Mouse (Mus musculus) hindbrain, embryonic 14.5 days (tissue): ENCODE results near the gene Kitl. TPM values are rescaled to one million over a fixed set of nuclear protein-coding genes. Genes with fewer than 3 reads are reported as not detected.

Source experiments
- ATAC-seq: fragments of 200-750 bp; cut with Nextera tagmentation; 2 replicates; pipeline ENCODE4 v1.8.0; 2017; ENCODE audit warnings: moderate number of reproducible peaks, mild to moderate bottlenecking, moderate TSS enrichment, moderate library complexity; ENCODE audit not compliant: low FRiP score
- DNase-seq: peaks from one replicate; pipeline ENCODE4 v3.0.0-alpha.2; 2015; ENCODE audit warnings: low spot score
- H3K27ac ChIP-seq: fragments of 300-500 bp; sonication (generic); 2 replicates; pipeline ENCODE4 v1.5.1; 2014; ENCODE audit warnings: mild to moderate bottlenecking, moderate library complexity
- H3K27me3 ChIP-seq: fragments of 300-500 bp; sonication (generic); 2 replicates; pipeline ENCODE4 v1.6.1; 2014; ENCODE audit warnings: mild to moderate bottlenecking, low read length, mixed read lengths; ENCODE audit not compliant: control insufficient read depth, insufficient read depth
- H3K36me3 ChIP-seq: fragments of 300-500 bp; sonication (generic); replicated peaks from 2 replicates; pipeline ENCODE4 v1.6.1; 2014; ENCODE audit not compliant: control insufficient read depth, insufficient read depth
- H3K4me1 ChIP-seq: fragments of 300-500 bp; sonication (generic); replicated peaks from 2 replicates; pipeline ENCODE4 v1.6.1; 2014; ENCODE audit warnings: antibody characterized with exemption, low read length, mixed read lengths; ENCODE audit not compliant: control insufficient read depth, insufficient read depth
- H3K4me2 ChIP-seq: fragments of 300-500 bp; sonication (generic); replicated peaks from 2 replicates; pipeline ENCODE4 v1.6.1; 2014; ENCODE audit warnings: mild to moderate bottlenecking, moderate library complexity
- H3K4me3 ChIP-seq: fragments of 300-500 bp; sonication (generic); replicated peaks from 2 replicates; pipeline ENCODE4 v1.5.1; 2014; ENCODE audit warnings: mild to moderate bottlenecking, low read length
- H3K9ac ChIP-seq: fragments of 300-500 bp; sonication (generic); 2 replicates; pipeline ENCODE4 v1.6.1; 2014
- H3K9me3 ChIP-seq: fragments of 300-500 bp; sonication (generic); 2 replicates; pipeline ENCODE4 v1.6.1; 2016; ENCODE audit warnings: low read length; ENCODE audit not compliant: control insufficient read depth
- WGBS: fragments of 180-500 bp; shearing (Covaris S2); extraction: QIAGEN DNeasy Blood & Tissue Kit; methylation state at CpG from one replicate; pipeline ENCODE4 v1.1.7; 2014; 5-methylcytosine and 5-hydroxymethylcytosine counted together
- polyA plus RNA-seq: library from polyadenylated mRNA; unstranded; fragments of >200 nt; fragmentation: Nextera tagmentation; extraction: Ambion mirVana; gene quantifications from 2 replicates; pipeline ENCODE4 v1.2.1, GENCODE M21; 2014

Gene Kitl
- polyA plus RNA-seq, 1 experiment from 2014 or later = 34.4 TPM

DNA sequence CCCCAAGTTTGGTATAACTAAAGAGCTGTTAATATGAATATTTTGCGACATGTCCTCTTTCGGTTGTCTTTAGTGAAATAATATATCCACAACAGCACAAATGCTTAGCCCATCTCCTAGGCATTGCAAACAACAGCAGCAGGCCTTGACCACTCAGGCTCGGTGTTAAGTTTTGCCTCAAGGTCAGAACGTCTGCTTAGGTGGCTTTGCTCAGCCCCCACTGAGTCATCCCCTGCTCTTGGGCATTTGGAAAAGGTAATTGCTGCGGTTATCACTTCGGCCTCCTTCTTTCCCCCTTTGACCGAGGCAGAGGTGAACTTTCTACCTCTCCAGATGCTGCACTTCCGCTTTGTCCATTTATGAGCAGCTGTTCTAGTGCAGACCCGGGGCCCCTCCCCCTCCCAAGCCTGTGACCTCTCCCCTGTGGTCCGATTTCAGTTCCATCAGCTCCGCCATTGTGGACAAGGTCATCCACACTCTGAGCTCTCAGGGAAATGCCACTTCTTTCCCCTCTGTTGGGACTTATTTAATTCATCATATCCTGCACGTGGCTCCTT is 23.0 kb downstream of the Kitl start:
- ATAC-seq = no peak

DNA sequence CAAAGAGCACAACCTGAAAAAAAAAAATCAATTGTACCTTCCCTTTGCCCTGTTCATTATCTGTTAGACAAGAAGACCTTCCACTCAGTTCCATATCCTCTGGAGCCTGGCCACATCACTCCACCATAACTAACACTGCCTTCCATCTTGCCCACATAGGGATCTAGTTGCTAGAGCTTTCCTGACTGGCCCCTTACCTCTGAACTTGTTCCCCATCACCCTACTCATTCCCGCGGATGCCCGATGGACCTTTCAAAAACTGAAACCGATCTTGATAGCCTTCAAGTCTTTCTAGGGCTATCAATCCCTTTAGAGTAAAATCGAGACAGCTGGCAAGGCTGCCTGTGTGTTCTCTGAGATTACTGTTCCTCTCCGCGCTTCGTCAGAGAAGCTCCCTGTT is 23.6 kb downstream of the Kitl start:
- no peaks in the 10 kb centered on the region for H3K9me3 ChIP-seq
- WGBS = 95% methylated on average over 8 of the region's 8 CpGs
- H3K4me1 ChIP-seq = no peaks in the 10 kb centered on the region
- DNase-seq (no peak), ATAC-seq (no peak)
- H3K4me2 ChIP-seq = no peak overlapping the region
- no peaks in the 10 kb centered on the region for H3K36me3 ChIP-seq
- no peak overlapping the region for H3K27ac ChIP-seq
- H3K9ac ChIP-seq = no peak overlapping the region
- H3K4me3 ChIP-seq = no peak overlapping the region
- H3K27me3 ChIP-seq = no peaks in the 10 kb centered on the region

More for the DNA sequence above, 23.0 kb downstream of the Kitl start:
- Histone ChIP-seq H3K4me2 (no peak overlapping the region), H3K4me1 (no peaks in the 10 kb centered on the region), H3K9ac (no peak overlapping the region), H3K27me3 (no peaks in the 10 kb centered on the region), H3K36me3 (no peaks in the 10 kb centered on the region), H3K27ac (no peak overlapping the region), H3K9me3 (no peaks in the 10 kb centered on the region), H3K4me3 (no peak overlapping the region)
- WGBS = 75% methylated on average over 12 of the region's 12 CpGs
- no peak for DNase-seq

DNA sequence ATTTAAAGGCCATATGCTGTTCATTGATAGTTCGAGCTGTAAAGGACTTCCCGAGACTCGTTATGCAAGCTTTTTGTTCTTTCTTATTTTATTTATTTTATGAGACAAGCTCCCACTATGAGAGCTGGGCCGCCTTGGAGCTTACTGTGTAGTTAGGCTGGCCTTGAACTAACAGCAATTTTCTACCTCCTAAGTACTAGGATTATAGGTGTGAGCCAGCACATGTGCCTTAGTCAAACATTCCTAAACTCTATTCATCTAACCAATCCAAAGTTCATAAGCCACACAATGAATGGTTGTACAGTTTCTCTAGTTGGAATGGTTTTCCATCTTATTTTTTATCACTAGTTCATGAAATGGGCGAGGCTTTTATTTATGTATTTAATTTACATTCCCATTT is 28.3 kb downstream of the Kitl start:
- no peak overlapping the region for H3K4me3 ChIP-seq
- no peaks in the 10 kb centered on the region for H3K9me3 ChIP-seq
- no peaks in the 10 kb centered on the region for H3K27me3 ChIP-seq
- no peaks in the 10 kb centered on the region for H3K36me3 ChIP-seq
- no peaks in the 10 kb centered on the region for H3K4me1 ChIP-seq
- no peak overlapping the region for H3K27ac ChIP-seq
- H3K9ac ChIP-seq = no peak overlapping the region
- ATAC-seq = no peak
- H3K4me2 ChIP-seq = no peak overlapping the region
- 95% methylated on average over 5 of the region's 5 CpGs for WGBS
- DNase-seq = no peak

DNA sequence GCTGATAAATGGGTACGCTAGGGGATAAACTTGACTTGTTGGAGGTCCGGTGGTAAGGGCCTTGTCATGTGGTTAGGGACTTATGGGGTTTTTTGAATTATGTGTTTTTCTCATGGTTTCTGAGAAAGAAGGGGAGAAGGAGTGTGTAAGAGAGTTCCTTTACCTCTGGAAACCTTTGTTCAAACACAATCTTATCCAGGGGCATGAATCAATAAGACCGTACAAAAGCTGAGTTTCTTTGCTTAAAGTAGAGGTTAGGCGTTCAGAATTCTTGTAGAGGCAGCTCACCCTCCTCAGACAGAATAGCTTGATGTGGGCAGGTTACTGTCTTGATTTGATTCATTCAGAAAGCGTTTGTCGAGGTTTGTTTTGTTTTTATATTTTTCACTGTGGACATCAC is 28.7 kb downstream of the Kitl start:
- no peaks in the 10 kb centered on the region for H3K27me3 ChIP-seq
- no peaks in the 10 kb centered on the region for H3K4me1 ChIP-seq
- ATAC-seq (no peak), DNase-seq (no peak)
- H3K4me3 ChIP-seq = no peak overlapping the region
- WGBS = 96% methylated on average over 6 of the region's 6 CpGs
- no peak overlapping the region for H3K27ac ChIP-seq
- no peak overlapping the region for H3K9ac ChIP-seq
- no peak overlapping the region for H3K4me2 ChIP-seq
- H3K36me3 ChIP-seq = no peaks in the 10 kb centered on the region
- H3K9me3 ChIP-seq = no peaks in the 10 kb centered on the region

DNA sequence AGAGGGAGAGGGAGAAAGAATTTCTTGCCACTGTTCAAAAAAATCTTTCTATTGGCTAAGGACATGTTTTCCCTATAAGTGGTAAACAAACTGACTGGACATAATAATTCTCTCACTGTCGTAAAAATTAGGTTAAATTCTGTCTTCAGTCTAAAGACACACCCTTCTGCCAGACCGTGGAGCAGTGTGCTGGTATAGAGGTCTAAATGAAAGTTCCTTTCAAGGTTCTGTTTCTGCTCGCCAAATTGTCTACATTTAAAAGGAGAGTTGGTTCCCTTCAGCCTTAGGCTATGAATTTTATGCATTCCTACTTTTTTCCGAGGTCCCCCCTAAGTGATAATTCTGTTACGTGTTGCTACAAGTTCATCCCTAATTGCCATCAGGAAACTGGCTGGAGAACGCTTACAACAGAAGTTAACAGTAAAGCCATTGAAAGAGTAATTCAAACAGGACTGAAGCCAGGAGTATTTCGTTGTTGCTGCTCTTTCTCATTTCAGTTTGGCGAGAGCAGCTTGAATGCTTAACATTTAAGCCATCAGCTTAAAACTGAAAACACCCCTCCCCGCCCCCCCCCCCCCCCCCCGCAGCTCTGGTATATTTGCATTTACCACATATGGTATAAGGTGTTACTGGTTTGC is 35.8 kb downstream of the Kitl start:
- Histone ChIP-seq H3K9ac (no peak overlapping the region), H3K9me3 (no peaks in the 10 kb centered on the region), H3K4me1 (0 out of 2 replicates have a peak, but pooled peaks cover 3% of the 10 kb centered on the region), H3K27ac (no peak overlapping the region), H3K4me2 (no peak overlapping the region), H3K4me3 (no peak overlapping the region), H3K27me3 (no peaks in the 10 kb centered on the region), H3K36me3 (no peaks in the 10 kb centered on the region)
- no peak for DNase-seq
- WGBS = 60% methylated on average over 10 of the region's 10 CpGs
- ATAC-seq = no peak

DNA sequence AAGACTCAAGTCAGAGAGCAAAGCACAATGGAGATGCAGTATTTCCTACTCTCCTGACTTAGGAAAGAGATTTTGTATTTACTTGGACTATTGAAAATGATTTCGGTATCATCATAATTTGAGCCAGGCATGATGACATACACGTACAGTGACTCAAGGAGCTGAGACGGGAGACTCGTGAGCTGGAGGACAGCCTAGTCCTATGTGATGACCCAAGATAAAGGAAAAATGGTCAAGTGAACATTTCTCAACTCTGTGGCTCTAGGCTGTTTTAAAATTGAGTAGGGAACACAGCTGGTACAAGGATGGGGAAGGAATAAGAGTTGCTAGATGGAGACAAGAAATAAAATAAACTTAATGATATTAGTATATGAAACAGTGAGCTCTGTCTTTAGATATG is 37.0 kb downstream of the Kitl start:
- no peak overlapping the region for H3K9ac ChIP-seq
- H3K4me1 ChIP-seq = 0 out of 2 replicates have a peak, but pooled peaks cover 3% of the 10 kb centered on the region
- DNase-seq (no peak), ATAC-seq (no peak)
- no peaks in the 10 kb centered on the region for H3K36me3 ChIP-seq
- no peak overlapping the region for H3K27ac ChIP-seq
- H3K4me3 ChIP-seq = no peak overlapping the region
- WGBS = 95% methylated on average over 4 of the region's 4 CpGs
- H3K27me3 ChIP-seq = no peaks in the 10 kb centered on the region
- H3K9me3 ChIP-seq = no peaks in the 10 kb centered on the region
- no peak overlapping the region for H3K4me2 ChIP-seq

DNA sequence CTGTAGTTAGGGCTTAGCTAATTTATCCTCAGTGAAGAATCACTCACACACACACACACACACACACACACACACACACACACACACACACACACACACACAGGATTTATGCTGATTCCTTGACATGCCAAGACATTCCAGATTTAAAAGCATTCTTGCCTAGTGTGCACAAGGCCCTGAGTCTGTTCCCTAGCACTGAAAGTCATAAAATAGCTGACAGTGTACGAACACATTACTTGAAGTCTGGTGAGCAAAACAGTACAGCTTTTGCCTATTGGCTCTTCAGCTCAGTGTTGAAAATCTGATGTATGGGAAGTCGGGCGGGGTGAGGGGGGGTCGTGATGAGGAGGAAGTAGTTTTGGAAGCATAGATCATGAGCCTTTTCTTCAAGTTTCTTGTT is 37.5 kb downstream of the Kitl start:
- H3K27ac ChIP-seq = no peak overlapping the region
- H3K4me3 ChIP-seq = no peak overlapping the region
- H3K9me3 ChIP-seq = no peaks in the 10 kb centered on the region
- no peak overlapping the region for H3K4me2 ChIP-seq
- no peak for DNase-seq
- no peaks in the 10 kb centered on the region for H3K36me3 ChIP-seq
- H3K4me1 ChIP-seq = 0 out of 2 replicates have a peak, but pooled peaks cover 3% of the 10 kb centered on the region
- H3K27me3 ChIP-seq = no peaks in the 10 kb centered on the region
- H3K9ac ChIP-seq = no peak overlapping the region
- no peak for ATAC-seq
- 89% methylated on average over 4 of the region's 4 CpGs for WGBS

DNA sequence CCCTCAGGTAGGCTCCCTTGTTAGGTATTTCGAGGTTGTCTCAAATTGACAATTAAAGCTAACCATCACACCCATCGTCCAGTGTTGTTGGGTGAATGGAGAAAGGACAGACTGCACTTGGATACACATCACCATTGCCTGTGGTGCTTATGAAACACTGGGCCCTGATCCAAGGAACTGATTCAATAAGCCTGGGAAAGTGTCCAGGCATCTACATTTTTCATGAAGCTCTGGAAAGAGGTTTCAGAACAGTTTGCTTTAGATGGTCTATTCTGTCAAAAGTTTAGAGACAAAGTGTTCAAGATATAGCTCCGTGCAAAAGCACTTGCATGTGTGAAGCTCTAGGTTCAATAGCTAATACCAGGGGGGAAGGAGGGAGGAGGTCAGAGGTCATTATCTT is 38.6 kb downstream of the Kitl start:
- H3K4me3 ChIP-seq = no peak overlapping the region
- 0 out of 2 replicates have a peak, but pooled peaks cover 3% of the 10 kb centered on the region for H3K4me1 ChIP-seq
- H3K4me2 ChIP-seq = no peak overlapping the region
- no peaks in the 10 kb centered on the region for H3K36me3 ChIP-seq
- 79% methylated on average over 3 of the region's 3 CpGs for WGBS
- H3K9me3 ChIP-seq = no peaks in the 10 kb centered on the region
- DNase-seq = no peak
- no peak overlapping the region for H3K27ac ChIP-seq
- no peaks in the 10 kb centered on the region for H3K27me3 ChIP-seq
- H3K9ac ChIP-seq = no peak overlapping the region
- ATAC-seq = no peak; the same call in 1 of the 2 replicates

DNA sequence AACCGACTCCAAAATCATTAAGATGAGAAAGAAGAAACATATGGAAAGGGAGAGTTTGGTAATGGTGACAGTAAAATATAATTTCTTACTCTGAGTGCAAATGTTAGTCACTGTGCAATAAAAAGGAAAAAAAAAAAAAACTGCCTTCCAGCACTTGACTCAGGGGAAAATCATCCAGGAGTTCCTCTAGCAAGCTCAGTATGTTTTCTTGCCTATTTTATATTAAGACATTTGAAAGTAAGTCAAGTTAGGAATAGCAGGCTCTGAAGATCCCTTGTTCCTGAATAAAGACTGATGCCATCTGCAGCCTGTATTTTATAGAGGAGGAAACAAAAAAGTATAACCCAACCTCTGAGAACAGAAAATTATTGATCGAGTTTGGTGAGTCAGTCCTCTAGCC is 39.7 kb downstream of the Kitl start:
- H3K27me3 ChIP-seq = no peaks in the 10 kb centered on the region
- H3K9ac ChIP-seq = no peak overlapping the region
- DNase-seq (no peak), ATAC-seq (no peak)
- H3K27ac ChIP-seq = no peak overlapping the region
- 0 out of 2 replicates have a peak, but pooled peaks cover 3% of the 10 kb centered on the region for H3K4me1 ChIP-seq
- H3K36me3 ChIP-seq = no peaks in the 10 kb centered on the region
- no peak overlapping the region for H3K4me3 ChIP-seq
- WGBS = 97% methylated on average over 2 of the region's 2 CpGs
- no peaks in the 10 kb centered on the region for H3K9me3 ChIP-seq
- no peak overlapping the region for H3K4me2 ChIP-seq
